Mouse (Mus musculus) lung, postnatal 0 days (tissue): ENCODE data around the gene Pik3r5. TPM values are rescaled to one million over a fixed set of nuclear protein-coding genes. Genes with fewer than 3 reads are reported as not detected.
A peak's percentile ranks its signal among the peaks of the same experiment; 100 is the strongest.

Experiments used
- ATAC-seq: fragments of 200-750 bp; cut with Nextera tagmentation; 2 replicates; pipeline ENCODE4 v1.8.0; 2017; ENCODE audit warnings: moderate library complexity
- DNase-seq: peaks from one replicate; pipeline ENCODE4 v3.0.0-alpha.2; 2016; ENCODE audit warnings: low spot score
- H3K27ac ChIP-seq: fragments of 300-500 bp; sonication (generic); 2 replicates; pipeline ENCODE4 v1.5.1; 2014; ENCODE audit warnings: antibody characterized with exemption, mild to moderate bottlenecking, low read length, mixed read lengths
- H3K27me3 ChIP-seq: fragments of 300-500 bp; sonication (generic); replicated peaks from 2 replicates; pipeline ENCODE4 v1.6.1; 2014; ENCODE audit warnings: low read length, mixed read lengths; ENCODE audit not compliant: insufficient read depth
- H3K36me3 ChIP-seq: fragments of 300-500 bp; sonication (generic); 2 replicates; pipeline ENCODE4 v1.6.1; 2014; ENCODE audit warnings: low read length, mixed read lengths; ENCODE audit not compliant: insufficient read depth
- H3K4me1 ChIP-seq: fragments of 300-500 bp; sonication (generic); 2 replicates; pipeline ENCODE4 v1.6.1; 2014; ENCODE audit warnings: antibody characterized with exemption, low read depth, low read length, mixed read lengths; ENCODE audit not compliant: insufficient read depth
- H3K4me2 ChIP-seq: fragments of 300-500 bp; sonication (generic); replicated peaks from 2 replicates; pipeline ENCODE4 v1.6.1; 2014; ENCODE audit warnings: low read depth, mild to moderate bottlenecking, low read length, moderate library complexity, mixed read lengths
- H3K4me3 ChIP-seq: fragments of 300-500 bp; sonication (generic); 2 replicates; pipeline ENCODE4 v1.5.1; 2014; ENCODE audit warnings: low read depth, low read length
- H3K9ac ChIP-seq: fragments of 300-500 bp; sonication (generic); replicated peaks from 2 replicates; pipeline ENCODE4 v1.6.1; 2014; ENCODE audit warnings: low read depth, mild to moderate bottlenecking
- H3K9me3 ChIP-seq: fragments of 300-500 bp; sonication (generic); 2 replicates; pipeline ENCODE4 v1.6.1; 2016; ENCODE audit warnings: low read length, mixed read lengths
- CTCF ChIP-seq: IDR thresholded peaks from 2 replicates; pipeline ENCODE4 v1.5.1; 2016; ENCODE audit warnings: antibody characterized with exemption, mild to moderate bottlenecking
- EP300 ChIP-seq: IDR thresholded peaks from 2 replicates; pipeline ENCODE4 v1.6.1; 2016; ENCODE audit warnings: antibody characterized with exemption, mild to moderate bottlenecking, control low read depth
- WGBS: fragments of 180-500 bp; shearing (Covaris S2); extraction: QIAGEN DNeasy Blood & Tissue Kit; methylation state at CpG from one replicate; pipeline ENCODE4 v1.1.7; 2014; 5-methylcytosine and 5-hydroxymethylcytosine counted together
- polyA plus RNA-seq: library from polyadenylated mRNA; unstranded; fragments of >200 nt; fragmentation: Nextera tagmentation; extraction: Ambion mirVana; gene quantifications from 2 replicates; pipeline ENCODE4 v1.2.1, GENCODE M21; 2015

Gene Pik3r5
- polyA plus RNA-seq, 1 experiment from 2014 or later, result 1.1 TPM

DNA sequence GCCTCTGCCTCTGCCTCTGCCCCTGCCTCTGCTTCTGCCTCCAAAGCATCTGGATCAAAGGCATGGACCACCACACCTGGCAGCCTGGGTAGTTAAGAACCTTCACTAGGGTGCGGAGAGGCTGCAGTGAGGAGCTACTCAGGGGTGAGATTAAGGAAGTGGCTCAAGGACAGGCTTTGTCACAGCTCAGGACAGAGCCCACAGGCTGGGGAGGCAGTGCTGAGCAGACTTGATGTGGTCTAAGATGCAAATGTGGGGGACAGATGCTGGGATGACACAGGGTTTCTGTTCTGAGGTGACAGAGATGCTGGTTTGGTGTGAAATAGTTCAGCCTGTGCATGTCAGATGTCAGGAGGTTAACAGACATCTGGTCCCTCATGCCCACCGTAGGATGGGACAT lies 70.5 kb downstream of the Pik3r5 start:
- no peak overlapping the region for H3K27ac ChIP-seq
- WGBS, result 43% methylated on average over 2 of the region's 2 CpGs
- DNase-seq, result no peak

DNA sequence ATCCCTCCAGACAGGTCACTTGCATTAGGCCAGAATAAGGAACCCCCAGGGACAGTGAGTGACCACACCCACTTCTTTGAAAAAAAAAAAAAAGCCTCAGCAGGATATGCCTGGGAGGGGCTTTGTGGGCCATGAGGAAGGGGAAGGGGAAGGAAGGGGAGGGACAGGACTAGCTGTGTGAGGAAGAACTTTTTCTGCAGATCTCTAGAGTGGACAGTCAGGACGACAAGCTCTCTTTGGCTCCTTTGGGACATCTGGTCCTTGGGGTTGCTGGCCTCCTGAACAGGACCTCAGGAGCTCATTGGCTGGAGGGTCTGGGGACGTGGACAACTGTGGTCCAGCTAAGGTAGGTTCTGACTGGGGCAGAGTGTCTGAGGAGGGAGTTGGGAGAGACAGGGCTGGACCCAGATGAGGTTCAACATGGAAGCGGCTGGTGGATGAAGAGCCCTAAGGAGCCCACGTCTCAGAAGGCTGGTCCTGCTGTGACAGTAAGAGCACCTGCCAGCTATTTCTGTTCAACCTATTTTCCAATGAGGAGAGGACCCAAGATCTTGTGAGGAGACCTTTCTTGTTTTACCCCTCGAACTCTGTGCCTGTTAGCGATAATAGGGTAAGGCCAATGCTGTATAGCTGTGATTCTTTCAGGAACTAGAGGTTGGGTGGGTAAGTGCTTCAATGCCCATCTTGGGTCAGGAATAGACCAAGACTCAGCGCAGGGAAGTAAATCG lies 71.1 kb downstream of the Pik3r5 start, which contains the start of gene Pik3r6:
Pik3r6 (plus strand) TSS at position 118 of the 728 bp plus-strand sequence.
- no peaks in the 10 kb centered on the region for H3K36me3 ChIP-seq
- 0 out of 2 replicates have a peak within 1 kb of the TSS, but pooled peaks have one; percentile 14 for H3K27ac ChIP-seq
- peak within 1 kb of the TSS; percentile 47 for H3K4me2 ChIP-seq
- H3K27me3 ChIP-seq, result no peaks in the 10 kb centered on the region
- H3K4me1 ChIP-seq, result peaks cover 3% of the 10 kb centered on the region; the same call in 1 of the 2 replicates
- TF ChIP-seq CTCF, result no peak
- TF ChIP-seq EP300, result no peak
- no peak within 1 kb of the TSS for H3K9ac ChIP-seq
- H3K9me3 ChIP-seq, result no peaks in the 10 kb centered on the region
- ATAC-seq (peak; percentile 70), DNase-seq (peak; percentile 67)
- WGBS, result 80% methylated on average over 8 of the region's 8 CpGs
- H3K4me3 ChIP-seq, result peak within 1 kb of the TSS; percentile 26; the same call in 1 of the 2 replicates

More for the DNA sequence above, 70.5 kb downstream of the Pik3r5 start:
- Histone ChIP-seq H3K4me2 (no peak overlapping the region), H3K27me3 (no peaks in the 10 kb centered on the region), H3K9me3 (no peaks in the 10 kb centered on the region), H3K4me3 (no peak overlapping the region), H3K4me1 (peaks cover 3% of the 10 kb centered on the region; the same call in 1 of the 2 replicates), H3K9ac (no peak overlapping the region), H3K36me3 (no peaks in the 10 kb centered on the region)
- no peak for ATAC-seq
- TF ChIP-seq CTCF (no peak), EP300 (no peak)

DNA sequence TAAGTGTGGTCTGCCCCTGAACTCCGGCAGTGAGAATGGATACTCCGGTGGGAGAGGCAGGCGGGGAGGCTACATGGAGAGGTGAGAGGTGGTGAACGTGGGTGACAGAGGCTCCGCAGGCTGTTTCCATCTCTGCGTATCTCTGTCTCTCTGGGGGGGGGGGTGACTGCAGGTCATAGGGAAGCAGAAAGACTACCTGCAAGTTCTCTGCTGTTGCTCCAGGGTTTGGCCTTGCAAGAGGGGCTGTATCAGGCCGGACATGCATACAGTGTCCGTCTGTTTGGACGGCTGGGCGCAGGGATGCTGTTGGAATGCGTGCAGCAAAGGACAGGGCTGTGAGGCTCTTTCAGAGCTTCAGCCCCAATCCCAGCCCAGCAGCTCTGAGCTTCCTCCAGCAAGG lies 73.0 kb downstream of the Pik3r5 start:
- Histone ChIP-seq H3K27me3 (no peaks in the 10 kb centered on the region), H3K4me2 (peak overlapping the region; percentile 47; the same call in 1 of the 2 replicates), H3K4me3 (no peak overlapping the region), H3K27ac (no peak overlapping the region), H3K9ac (no peak overlapping the region), H3K9me3 (no peaks in the 10 kb centered on the region), H3K36me3 (no peaks in the 10 kb centered on the region), H3K4me1 (peaks cover 3% of the 10 kb centered on the region; the same call in 1 of the 2 replicates)
- DNase-seq, result no peak
- 63% methylated on average over 11 of the region's 11 CpGs for WGBS
- no peak for ATAC-seq
- TF ChIP-seq EP300, result no peak
- TF ChIP-seq CTCF, result no peak

DNA sequence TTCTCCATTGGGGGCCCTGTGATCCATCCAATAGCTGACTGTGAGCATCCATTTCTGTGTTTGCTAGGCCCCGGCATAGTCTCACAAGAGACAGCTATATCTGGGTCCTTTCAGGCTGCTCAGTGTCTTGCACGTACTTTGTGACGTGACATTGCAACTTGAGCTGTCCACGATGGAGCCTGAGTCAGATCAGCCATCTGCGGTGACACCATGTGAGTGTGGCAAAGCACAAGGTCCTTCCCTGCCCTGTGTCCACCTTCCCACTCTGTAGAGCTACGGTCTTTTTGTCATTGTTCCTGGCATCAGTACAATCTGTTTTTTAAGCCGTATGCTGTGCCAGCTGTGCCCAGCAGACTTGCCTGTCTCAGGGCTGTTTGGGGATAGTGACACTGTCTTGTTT lies 75.3 kb downstream of the Pik3r5 start:
- Histone ChIP-seq H3K27me3 (no peaks in the 10 kb centered on the region), H3K4me1 (no peaks in the 10 kb centered on the region), H3K9me3 (no peaks in the 10 kb centered on the region), H3K4me2 (no peak overlapping the region), H3K27ac (no peak overlapping the region), H3K9ac (no peak overlapping the region), H3K36me3 (no peaks in the 10 kb centered on the region), H3K4me3 (no peak overlapping the region)
- no peak for ATAC-seq
- TF ChIP-seq EP300 (no peak), CTCF (no peak)
- WGBS, result 79% methylated on average over 7 of the region's 7 CpGs
- no peak for DNase-seq

DNA sequence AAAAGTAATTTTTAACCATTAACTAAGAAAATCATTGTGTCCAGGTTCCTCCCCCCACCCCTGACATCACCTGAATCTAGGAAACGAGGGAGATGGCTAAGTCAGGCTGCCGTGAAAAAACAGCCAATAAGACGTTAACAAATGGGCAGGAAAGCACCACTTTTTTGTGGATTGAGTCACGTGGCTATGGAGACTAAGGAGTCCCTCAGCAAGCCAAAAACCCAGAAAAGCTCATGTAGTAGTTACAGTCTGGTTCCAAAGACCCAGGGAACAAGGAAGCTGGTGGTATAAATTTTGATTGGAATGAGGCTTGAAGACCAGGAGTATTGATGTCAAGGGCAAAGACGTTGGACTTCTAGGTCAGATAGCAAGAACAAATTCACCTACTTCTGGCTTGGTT lies 76.7 kb downstream of the Pik3r5 start:
- Histone ChIP-seq H3K9me3 (no peaks in the 10 kb centered on the region), H3K36me3 (no peaks in the 10 kb centered on the region), H3K27ac (no peak overlapping the region), H3K27me3 (no peaks in the 10 kb centered on the region), H3K4me2 (no peak overlapping the region), H3K9ac (no peak overlapping the region), H3K4me3 (no peak overlapping the region), H3K4me1 (no peaks in the 10 kb centered on the region)
- ATAC-seq, result no peak
- 69% methylated on average over 5 of the region's 5 CpGs for WGBS
- DNase-seq, result no peak
- TF ChIP-seq CTCF (no peak), EP300 (no peak)

DNA sequence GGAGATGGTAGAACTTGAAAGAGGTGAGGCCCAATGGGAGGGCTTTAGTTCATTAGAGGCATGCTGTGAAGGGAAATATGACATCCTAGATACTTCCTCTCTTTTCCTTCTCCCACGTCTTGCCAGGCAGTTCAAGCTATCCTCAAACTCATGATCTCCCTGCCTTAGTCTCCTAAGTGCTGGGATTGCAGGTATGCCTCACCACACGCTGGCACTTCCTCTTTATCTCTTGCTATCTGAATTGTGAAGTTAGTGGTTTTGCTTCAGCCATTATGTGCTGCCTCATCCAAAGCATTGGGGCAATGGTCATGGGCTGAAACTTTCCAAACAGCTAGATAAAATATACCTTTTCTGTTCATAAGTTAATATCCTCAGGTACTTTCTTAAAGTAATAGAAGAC lies 77.3 kb downstream of the Pik3r5 start:
- Histone ChIP-seq H3K9me3 (no peaks in the 10 kb centered on the region), H3K27me3 (no peaks in the 10 kb centered on the region), H3K27ac (no peak overlapping the region), H3K4me3 (no peak overlapping the region), H3K4me2 (no peak overlapping the region), H3K9ac (no peak overlapping the region), H3K4me1 (no peaks in the 10 kb centered on the region), H3K36me3 (no peaks in the 10 kb centered on the region)
- WGBS, result 58% methylated on average over 2 of the region's 2 CpGs
- ATAC-seq (no peak), DNase-seq (no peak)
- TF ChIP-seq EP300 (no peak), CTCF (no peak)
